Mouse (Mus musculus) embryo, embryonic 11.5 days (tissue): ENCODE measurements around the gene Pigp.

ENCODE experiments used
- DNase-seq: peaks from one replicate; pipeline ENCODE4 v3.0.0-alpha.2; 2012; ENCODE audit warnings: low read depth, low spot score

Gene Pigp

DNA sequence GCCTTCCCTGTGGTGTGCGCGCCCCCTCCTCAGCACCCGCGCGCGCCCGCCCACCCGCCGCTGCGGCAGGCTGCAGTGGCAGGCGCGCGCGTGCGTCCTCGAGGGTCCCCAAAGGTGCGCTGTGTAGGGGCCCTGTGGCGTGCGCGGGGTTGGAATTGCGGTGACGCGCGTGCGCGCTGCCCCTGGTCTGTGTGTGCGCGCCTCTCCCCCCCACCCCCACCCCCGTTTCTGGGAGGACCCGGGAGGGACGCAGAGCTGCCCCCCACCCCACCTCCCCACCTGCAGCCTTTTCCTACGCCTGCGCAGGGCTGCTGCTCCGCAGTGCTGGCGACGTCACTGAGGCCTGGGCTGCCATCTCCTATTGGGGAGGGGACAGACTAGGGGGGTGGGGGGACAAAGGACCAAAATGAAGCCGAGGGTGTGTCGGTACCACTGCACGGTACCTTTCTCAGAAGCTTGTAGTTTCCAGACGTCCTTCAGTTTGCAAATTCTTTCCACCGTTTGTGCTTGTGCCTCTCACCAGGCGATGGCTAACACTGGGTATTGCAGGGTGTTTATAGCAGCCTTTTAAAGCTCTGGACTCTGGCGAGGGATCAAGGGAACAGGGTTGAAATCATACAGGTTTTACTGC lies at the start of gene Pigp:
Pigp (minus strand) TSS at position 542 of the 631 bp plus-strand sequence.
- DNase-seq, result peak; percentile 84

- DNase-seq, result no peak
These were observed 48.9 kb upstream of the Pigp start for GRCm38 (mm10) chr16:94420498-94420897.

DNA sequence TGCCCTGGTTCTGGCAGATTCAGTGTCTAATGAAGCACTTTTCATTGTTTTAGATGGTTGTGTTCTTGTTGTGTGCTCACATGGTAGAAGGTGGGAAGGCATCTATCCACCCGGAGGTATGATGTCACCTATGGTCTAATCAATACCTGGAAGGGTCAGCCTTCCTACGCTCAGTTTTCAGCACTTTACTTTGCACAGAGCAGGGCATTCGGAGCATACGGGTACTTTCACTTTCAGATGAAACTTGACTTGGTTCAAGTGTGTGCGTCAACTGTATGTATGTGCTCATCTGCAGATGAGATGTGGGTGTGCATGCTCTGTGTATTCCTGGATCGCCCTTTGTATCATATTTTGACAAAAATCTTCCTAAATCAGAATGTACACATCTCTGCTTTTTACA lies 42.5 kb upstream of the Pigp start:
- DNase-seq, result no peak

GRCm38 (mm10) chr16:94412760-94413159 lies 41.1 kb upstream of the Pigp start:
- no peak for DNase-seq

GRCm38 (mm10) chr16:94412198-94412597 lies 40.6 kb upstream of the Pigp start:
- DNase-seq, result no peak

- DNase-seq, result no peak
These were observed 39.6 kb upstream of the Pigp start for GRCm38 (mm10) chr16:94411287-94411686.

GRCm38 (mm10) chr16:94402185-94402584 lies 30.5 kb upstream of the Pigp start:
- no peak for DNase-seq

- DNase-seq, result no peak
These were observed 30.0 kb upstream of the Pigp start for GRCm38 (mm10) chr16:94401636-94402035.

- no peak for DNase-seq
These were observed 27.5 kb upstream of the Pigp start for GRCm38 (mm10) chr16:94399141-94399540.

- DNase-seq, result no peak
These were observed 25.0 kb upstream of the Pigp start for GRCm38 (mm10) chr16:94396641-94397040.

DNA sequence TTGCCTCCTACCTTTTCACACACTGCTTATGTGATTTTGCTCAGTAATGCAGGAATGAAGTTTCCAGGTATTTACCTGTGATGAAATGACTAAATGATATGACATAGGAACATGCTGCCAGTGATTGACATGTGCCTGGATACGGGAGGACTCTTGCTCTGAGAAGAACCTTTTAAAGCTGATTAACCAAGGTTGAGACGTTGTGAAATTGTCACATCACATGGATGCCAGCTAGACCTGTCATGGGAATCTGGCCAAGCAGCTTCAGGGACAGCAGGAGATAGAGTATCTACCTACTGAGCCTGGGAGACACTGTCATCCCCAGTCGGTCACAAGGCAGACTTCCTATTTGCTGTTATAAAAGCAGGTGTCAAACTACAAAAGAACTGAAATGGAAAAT lies 23.4 kb upstream of the Pigp start:
- DNase-seq, result no peak

DNA sequence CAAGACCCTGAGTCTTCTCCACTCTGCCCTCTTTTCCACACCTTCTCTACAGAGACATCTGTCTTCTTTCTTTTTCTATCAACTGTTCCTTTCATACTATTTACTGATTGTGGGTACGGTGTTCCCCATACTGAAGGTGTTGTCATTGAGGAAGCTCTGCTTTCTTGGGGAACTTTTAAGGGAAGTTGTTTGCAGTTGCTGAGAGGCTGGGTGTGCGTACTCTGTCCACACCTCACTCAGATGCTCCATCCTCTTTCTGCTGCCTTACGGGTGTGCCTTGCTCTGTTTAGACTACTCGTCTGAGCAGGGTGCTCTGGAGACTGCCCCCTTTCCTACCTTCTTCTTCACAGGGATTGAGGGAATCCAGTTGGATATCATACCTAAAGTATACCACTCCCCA lies 20.7 kb upstream of the Pigp start:
- no peak for DNase-seq

- DNase-seq, result no peak
These were observed 16.0 kb upstream of the Pigp start for GRCm38 (mm10) chr16:94387690-94388089.

DNA sequence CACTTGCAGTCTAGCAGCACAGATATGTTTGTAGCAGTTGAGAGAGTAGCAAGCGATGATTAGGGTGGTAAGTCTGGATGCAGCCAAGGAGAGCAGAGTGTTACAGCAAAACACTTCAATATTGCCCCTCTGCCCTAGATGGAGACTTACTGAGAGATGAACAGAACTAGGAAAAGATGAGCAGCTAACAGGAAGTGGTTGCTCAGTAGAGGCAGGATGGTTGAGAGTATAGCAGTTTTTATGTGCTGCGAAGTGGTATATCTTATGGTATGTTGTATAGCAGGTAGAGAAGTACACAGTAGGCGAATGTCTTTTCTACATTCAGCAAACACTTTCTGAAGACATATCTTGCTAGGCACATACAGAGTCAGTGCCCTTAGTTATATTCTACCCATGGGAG lies 11.6 kb upstream of the Pigp start:
- no peak for DNase-seq

DNA sequence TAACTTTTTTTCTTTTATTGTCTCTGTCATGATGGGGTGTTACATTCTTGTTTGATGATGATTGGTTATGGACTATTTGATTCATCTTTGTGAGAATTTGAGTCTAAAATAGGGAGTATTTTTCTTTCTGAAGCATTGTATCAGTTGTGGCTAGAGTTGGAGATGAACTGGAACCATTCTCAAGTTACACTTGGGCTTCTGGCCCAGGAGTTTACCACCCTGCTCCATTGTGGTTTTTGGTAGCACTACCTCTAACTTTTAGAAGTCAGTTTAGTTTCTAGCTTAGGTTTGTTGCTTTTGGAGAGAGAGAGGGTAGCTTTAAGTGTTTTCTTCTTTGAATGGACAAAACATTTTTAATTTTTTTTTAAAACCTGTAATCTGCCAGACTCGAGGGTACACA lies 7.7 kb upstream of the Pigp start:
- no peak for DNase-seq

DNA sequence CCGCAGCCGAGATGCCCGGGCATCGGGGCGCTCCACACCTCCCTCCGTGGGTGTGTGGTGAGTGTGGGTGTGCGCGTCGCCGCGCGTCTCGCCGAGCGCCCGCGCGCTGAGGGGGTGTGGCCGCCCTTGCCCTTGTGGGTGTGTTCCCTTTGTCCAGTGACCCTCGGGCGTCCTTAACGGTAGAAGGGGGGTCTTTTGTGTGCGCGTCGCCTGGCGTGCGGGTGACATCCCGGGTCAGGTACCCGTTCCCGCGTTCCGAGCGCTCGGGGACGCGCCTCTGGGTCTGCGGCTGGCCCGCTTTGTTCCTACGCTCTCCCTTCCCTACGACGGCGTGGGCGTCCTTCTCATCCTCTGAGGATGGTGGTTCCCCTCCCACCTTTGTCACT lies 734 bp downstream of the Pigp start:
- DNase-seq, result peak; percentile 57

- DNase-seq, result peak; percentile 96
These were observed 1.3 kb downstream of the Pigp start, which contains the start of gene Ttc3 for GRCm38 (mm10) chr16:94370173-94370914. TSS of gene Ttc3 (plus strand) at chr16:94370618.

- DNase-seq, result no peak
These were observed 2.0 kb downstream of the Pigp start for GRCm38 (mm10) chr16:94369596-94370172.

GRCm38 (mm10) chr16:94365435-94365834 lies 6.2 kb downstream of the Pigp start:
- DNase-seq, result no peak

GRCm38 (mm10) chr16:94363814-94364213 lies 7.8 kb downstream of the Pigp start:
- DNase-seq, result no peak

GRCm38 (mm10) chr16:94362174-94362873 lies 9.3 kb downstream of the Pigp start:
- no peak for DNase-seq

DNA sequence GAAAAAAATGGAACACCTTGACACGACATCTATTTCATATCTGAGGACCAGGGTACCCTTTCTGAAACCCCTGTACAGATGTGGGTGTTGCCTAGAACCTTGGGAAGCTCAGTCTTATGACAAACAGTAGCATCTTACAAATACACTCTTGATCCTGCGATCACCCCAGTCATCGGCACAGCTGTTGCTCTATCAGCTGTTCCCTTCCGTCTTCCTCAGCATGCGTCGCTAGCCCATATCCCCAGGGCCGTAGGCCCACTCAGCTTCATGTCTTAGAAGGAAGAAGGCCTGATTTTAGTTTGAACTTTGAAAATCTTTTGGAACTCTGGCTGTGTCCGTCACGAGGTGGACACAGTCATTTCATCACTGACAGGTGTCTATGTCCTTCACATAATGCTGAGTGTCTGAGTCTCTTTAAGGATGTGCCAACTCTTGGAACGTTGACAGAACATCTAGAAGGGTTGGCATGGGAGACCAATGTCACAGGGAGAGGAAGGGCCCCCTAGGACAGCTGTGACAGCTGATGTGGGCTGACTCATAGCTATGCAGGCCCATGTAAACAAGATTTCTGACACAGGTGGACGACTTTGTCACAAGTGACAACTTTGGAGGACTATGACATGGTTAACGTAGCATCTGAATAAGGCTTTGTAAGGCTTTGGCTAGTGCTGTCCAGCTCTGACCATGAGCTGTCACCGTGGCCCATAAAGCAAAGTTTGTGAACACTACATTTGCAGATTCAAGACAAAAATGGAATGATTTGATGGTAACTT lies 10.9 kb downstream of the Pigp start:
- no peak for DNase-seq
